Mouse (Mus musculus) heart, embryonic 12.5 days (tissue): Measurements from ENCODE around the gene Mafg. TPM values are rescaled to one million over a fixed set of nuclear protein-coding genes. Genes with fewer than 3 reads are reported as not detected.
"Not testable (repeated sequence)": the region's sequence is repeated elsewhere in the genome, so short reads cannot be mapped to it uniquely, and the experiment has no call there.

ENCODE experiments used
- ATAC-seq: fragments of 200-750 bp; cut with Nextera tagmentation; 2 replicates; pipeline ENCODE4 v1.8.0; 2017; ENCODE audit warnings: moderate TSS enrichment, moderate library complexity; ENCODE audit not compliant: insufficient number of reproducible peaks, low FRiP score
- H3K27ac ChIP-seq: fragments of 300-500 bp; sonication (generic); 2 replicates; pipeline ENCODE4 v1.5.1; 2016; ENCODE audit warnings: mild to moderate bottlenecking, moderate library complexity; ENCODE audit not compliant: poor library complexity, severe bottlenecking
- H3K27me3 ChIP-seq: fragments of 300-500 bp; sonication (generic); replicated peaks from 2 replicates; pipeline ENCODE4 v1.6.1; 2016; ENCODE audit warnings: mild to moderate bottlenecking, moderate library complexity
- H3K36me3 ChIP-seq: fragments of 300-500 bp; sonication (generic); 2 replicates; pipeline ENCODE4 v1.6.1; 2016; ENCODE audit warnings: mild to moderate bottlenecking, moderate library complexity
- H3K4me1 ChIP-seq: fragments of 300-500 bp; sonication (generic); replicated peaks from 2 replicates; pipeline ENCODE4 v1.6.1; 2016; ENCODE audit warnings: mild to moderate bottlenecking
- H3K4me2 ChIP-seq: fragments of 300-500 bp; sonication (generic); 2 replicates; pipeline ENCODE4 v1.6.1; 2016; ENCODE audit warnings: mild to moderate bottlenecking, moderate library complexity
- H3K4me3 ChIP-seq: fragments of 300-500 bp; sonication (generic); 2 replicates; pipeline ENCODE4 v1.5.1; 2016; ENCODE audit warnings: mild to moderate bottlenecking
- H3K9ac ChIP-seq: fragments of 300-500 bp; sonication (generic); 2 replicates; pipeline ENCODE4 v1.6.1; 2016; ENCODE audit warnings: mild to moderate bottlenecking, moderate library complexity
- H3K9me3 ChIP-seq: fragments of 300-500 bp; sonication (generic); replicated peaks from 2 replicates; pipeline ENCODE4 v1.6.1; 2016; ENCODE audit warnings: mild to moderate bottlenecking, moderate library complexity
- WGBS: fragments of 180-500 bp; shearing (Covaris S2); methylation state at CpG from one replicate; pipeline ENCODE4 v1.1.7; 2016; 5-methylcytosine and 5-hydroxymethylcytosine counted together
- polyA plus RNA-seq: library from polyadenylated mRNA; unstranded; fragments of >200 nt; fragmentation: Nextera tagmentation; extraction: Ambion mirVana; gene quantifications from 2 replicates; pipeline ENCODE4 v1.2.1, GENCODE M21; 2016

Mafg gene
- 27.9 and 31.5 TPM in 2 replicates for polyA plus RNA-seq

- H3K4me1 ChIP-seq, result peaks cover 42% of the 10 kb centered on the region
- peak within 1 kb of the TSS; percentile 86 for H3K4me3 ChIP-seq
- peak within 1 kb of the TSS; percentile 86 for H3K4me2 ChIP-seq
- H3K27ac ChIP-seq, result peak within 1 kb of the TSS; percentile 91
- no peaks in the 10 kb centered on the region for H3K27me3 ChIP-seq
- peak within 1 kb of the TSS; percentile 85 for H3K9ac ChIP-seq
- WGBS, result 10% methylated on average over 58 of the region's 58 CpGs
- peaks cover 7% of the 10 kb centered on the region for H3K36me3 ChIP-seq
- no peaks in the 10 kb centered on the region for H3K9me3 ChIP-seq
- ATAC-seq, result peak; percentile 87
These were observed at the start of gene Mafg for GRCm38 (mm10) chr11:120633520-120634343. TSS of gene Mafg (minus strand) at chr11:120633600.

DNA sequence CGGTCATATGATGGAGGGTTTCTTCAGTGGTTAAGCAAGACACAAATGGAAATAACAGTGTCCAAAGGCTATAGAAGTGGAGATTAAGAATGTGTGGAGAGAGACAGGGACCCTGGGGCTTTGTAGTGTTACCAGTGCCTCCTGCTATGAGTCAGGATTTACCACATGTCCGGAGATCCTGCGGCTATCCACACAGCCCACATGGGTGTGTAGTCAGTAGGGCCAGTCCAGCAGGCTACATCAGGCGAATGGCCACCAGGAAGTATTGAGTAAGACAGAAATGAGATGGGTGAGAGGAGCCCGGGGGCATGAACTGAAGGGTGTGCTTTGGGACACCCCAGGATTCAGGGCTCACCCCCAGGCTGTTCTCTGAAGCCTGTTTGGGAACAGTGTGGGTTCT, 49.3 kb upstream of the Mafg start:
- ATAC-seq, result no peak
- no peaks in the 10 kb centered on the region for H3K27me3 ChIP-seq
- 89% methylated on average over 5 of the region's 5 CpGs for WGBS

DNA sequence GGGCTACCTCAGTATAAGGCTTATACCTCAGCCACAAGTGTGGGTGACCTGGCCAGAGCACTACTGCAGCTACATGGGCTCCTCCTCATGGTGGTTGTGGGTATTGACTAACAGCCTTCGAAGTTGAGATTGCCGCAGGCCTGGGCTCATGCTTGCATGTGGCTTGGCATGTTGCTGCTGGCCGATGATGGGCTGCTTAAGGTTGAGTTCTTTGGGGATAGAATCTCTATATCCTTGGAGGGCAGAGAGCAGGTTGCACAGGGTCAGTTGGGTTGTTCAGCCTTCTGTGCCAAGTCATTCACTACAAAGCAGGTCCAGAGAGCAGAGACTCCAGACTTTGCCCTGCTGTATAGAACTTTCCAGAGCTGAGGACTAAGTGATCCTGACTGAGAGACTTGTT, 46.5 kb upstream of the Mafg start:
- Histone ChIP-seq H3K9ac (no peak overlapping the region), H3K9me3 (no peaks in the 10 kb centered on the region), H3K4me3 (no peak overlapping the region), H3K4me2 (no peak overlapping the region), H3K27me3 (no peaks in the 10 kb centered on the region), H3K4me1 (peaks cover 14% of the 10 kb centered on the region), H3K27ac (no peak overlapping the region), H3K36me3 (peaks cover 72% of the 10 kb centered on the region)
- ATAC-seq, result 0 out of 2 replicates have a peak, but pooled peaks have one; percentile 39
- WGBS, result 68% methylated on average over 3 of the region's 3 CpGs

More for the DNA sequence above, 49.3 kb upstream of the Mafg start:
- peaks cover 10% of the 10 kb centered on the region; the same call in 1 of the 2 replicates for H3K4me1 ChIP-seq
- no peaks in the 10 kb centered on the region for H3K9me3 ChIP-seq
- peaks cover 76% of the 10 kb centered on the region for H3K36me3 ChIP-seq
- no peak overlapping the region for H3K9ac ChIP-seq
- no peak overlapping the region for H3K27ac ChIP-seq
- no peak overlapping the region for H3K4me3 ChIP-seq
- no peak overlapping the region for H3K4me2 ChIP-seq

DNA sequence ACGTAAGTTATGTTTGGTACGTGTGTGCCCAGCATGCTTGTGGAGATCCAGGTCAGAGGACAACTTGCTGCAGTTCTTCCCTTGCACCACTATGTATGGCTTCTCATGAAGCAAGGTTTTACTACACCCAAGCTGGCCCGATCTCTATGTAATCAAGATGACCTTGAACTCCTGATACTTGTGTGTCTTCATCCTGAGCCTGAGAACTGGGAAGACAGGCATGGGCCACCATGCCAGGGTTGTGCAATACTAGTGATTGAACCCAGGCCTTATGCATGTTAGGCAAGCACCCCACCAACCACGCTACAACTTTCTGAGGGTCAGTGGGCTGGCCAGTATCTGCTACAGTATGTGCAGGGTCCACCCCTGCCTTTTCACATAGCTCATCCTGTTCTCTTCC, 43.6 kb upstream of the Mafg start:
- no peak overlapping the region for H3K4me3 ChIP-seq
- H3K4me1 ChIP-seq, result peaks cover 16% of the 10 kb centered on the region
- H3K36me3 ChIP-seq, result peaks cover 46% of the 10 kb centered on the region
- no peak for ATAC-seq
- no peaks in the 10 kb centered on the region for H3K9me3 ChIP-seq
- WGBS, result 80% methylated on average over 4 of the region's 4 CpGs
- H3K9ac ChIP-seq, result 0 out of 2 replicates have a peak overlapping the region, but pooled peaks have one; percentile 33
- H3K27ac ChIP-seq, result no peak overlapping the region
- H3K27me3 ChIP-seq, result no peaks in the 10 kb centered on the region
- no peak overlapping the region for H3K4me2 ChIP-seq

DNA sequence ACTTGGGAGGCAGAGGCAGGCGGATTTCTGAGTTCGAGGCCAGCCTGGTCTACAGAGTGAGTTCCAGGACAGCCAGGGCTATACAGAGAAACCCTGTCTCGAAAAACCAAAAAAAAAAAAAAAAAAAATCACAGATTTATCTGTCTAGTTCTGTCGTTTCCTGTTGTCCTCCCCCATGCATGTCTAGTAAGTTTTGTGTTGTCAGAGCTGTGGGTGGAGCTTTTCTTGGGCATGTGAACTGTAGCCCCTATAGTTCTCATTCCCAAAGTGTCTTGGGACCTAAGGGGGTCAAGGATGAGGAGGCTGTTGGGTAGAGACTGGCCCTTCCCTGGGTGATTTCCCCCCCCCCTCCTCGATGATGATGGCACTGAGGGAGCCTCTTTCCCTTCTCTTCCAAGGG, 42.5 kb upstream of the Mafg start:
- H3K36me3 ChIP-seq, result peaks cover 39% of the 10 kb centered on the region

GRCm38 (mm10) chr11:120673594-120674122, 40.3 kb upstream of the Mafg start:
- peaks cover 26% of the 10 kb centered on the region for H3K36me3 ChIP-seq
- peak overlapping the region; percentile 86 for H3K4me2 ChIP-seq
- peak overlapping the region; percentile 80 for H3K27ac ChIP-seq
- WGBS, result 36% methylated on average over 12 of the region's 12 CpGs
- peaks cover 16% of the 10 kb centered on the region for H3K4me1 ChIP-seq
- peak overlapping the region; percentile 69 for H3K4me3 ChIP-seq
- H3K27me3 ChIP-seq, result no peaks in the 10 kb centered on the region
- peak; percentile 10 for ATAC-seq
- H3K9ac ChIP-seq, result peak overlapping the region; percentile 75
- H3K9me3 ChIP-seq, result no peaks in the 10 kb centered on the region

More for the DNA sequence above, 42.5 kb upstream of the Mafg start:
- H3K9me3 ChIP-seq, H3K27me3 ChIP-seq, H3K9ac ChIP-seq, H3K4me3 ChIP-seq, H3K4me2 ChIP-seq, ATAC-seq, H3K27ac ChIP-seq: not testable (repeated sequence)
- 69% methylated on average over 5 of the region's 5 CpGs for WGBS
- H3K4me1 ChIP-seq, result peaks cover 16% of the 10 kb centered on the region

DNA sequence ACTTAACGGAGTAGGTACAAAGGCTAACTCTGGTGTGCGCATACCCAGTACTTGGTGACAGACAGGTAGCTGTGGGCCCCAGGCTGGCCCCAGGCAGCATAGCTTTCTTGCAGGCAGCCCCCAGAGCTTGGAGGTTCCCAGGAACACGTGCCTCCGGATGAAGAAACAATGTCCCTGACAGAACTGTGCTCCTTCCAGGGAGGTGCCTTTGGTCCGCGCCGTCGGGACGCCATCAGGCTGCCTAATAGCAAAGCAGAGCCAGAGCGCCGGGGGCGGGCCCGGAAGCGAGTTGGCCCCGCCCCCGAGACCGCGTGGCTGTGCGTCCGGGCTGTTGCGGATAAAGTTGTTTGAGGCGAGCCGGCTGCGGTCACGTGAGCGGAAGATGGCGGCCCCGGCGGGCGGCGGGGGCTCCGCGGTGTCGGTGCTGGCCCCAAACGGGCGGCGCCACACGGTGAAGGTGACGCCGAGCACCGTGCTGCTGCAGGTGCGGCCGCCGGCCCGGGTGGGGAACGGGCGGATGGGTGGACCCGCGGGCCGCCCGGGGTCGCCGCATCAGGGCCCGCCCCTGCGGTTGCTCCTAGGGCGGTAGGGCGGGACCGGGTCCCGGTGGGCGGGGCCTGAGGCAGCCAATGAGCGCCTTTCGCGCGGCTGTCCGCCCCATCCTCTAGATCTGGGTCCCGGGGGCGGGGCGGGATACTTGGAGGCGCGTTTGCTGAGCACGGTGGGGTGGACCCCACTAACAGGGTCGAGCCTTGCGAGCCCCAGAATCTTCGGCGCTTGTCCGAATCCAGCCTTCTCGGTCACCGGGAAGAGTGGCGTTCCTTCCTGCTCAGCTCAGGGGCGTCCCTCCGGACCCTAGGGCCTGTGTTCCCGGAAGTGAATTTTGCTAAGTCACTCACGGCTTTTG, 39.5 kb upstream of the Mafg start, which contains the start of gene Aspscr1:
Gene Aspscr1, plus strand, starts transcription at position 287 of the 907 bp plus-strand sequence.
- peak within 1 kb of the TSS; percentile 69 for H3K4me3 ChIP-seq
- H3K9me3 ChIP-seq, result no peaks in the 10 kb centered on the region
- ATAC-seq, result peak; percentile 99
- H3K4me1 ChIP-seq, result peaks cover 16% of the 10 kb centered on the region
- H3K4me2 ChIP-seq, result peak within 1 kb of the TSS; percentile 86
- peak within 1 kb of the TSS; percentile 80 for H3K27ac ChIP-seq
- peak within 1 kb of the TSS; percentile 75 for H3K9ac ChIP-seq
- WGBS, result 1% methylated on average over 82 of the region's 83 CpGs
- no peaks in the 10 kb centered on the region for H3K27me3 ChIP-seq
- peaks cover 19% of the 10 kb centered on the region for H3K36me3 ChIP-seq

GRCm38 (mm10) chr11:120666617-120667016, 33.2 kb upstream of the Mafg start:
- H3K36me3 ChIP-seq, result no peaks in the 10 kb centered on the region
- H3K27ac ChIP-seq, result no peak overlapping the region
- H3K27me3 ChIP-seq, result peaks cover 37% of the 10 kb centered on the region
- 4% methylated on average over 3 of the region's 3 CpGs for WGBS
- H3K9me3 ChIP-seq, result no peaks in the 10 kb centered on the region
- peak overlapping the region; percentile 5; the same call in 1 of the 2 replicates for H3K4me2 ChIP-seq
- ATAC-seq, result 0 out of 2 replicates have a peak, but pooled peaks have one; percentile 47
- peaks cover 25% of the 10 kb centered on the region for H3K4me1 ChIP-seq
- H3K4me3 ChIP-seq, result no peak overlapping the region
- H3K9ac ChIP-seq, result peak overlapping the region; percentile 8; the same call in 1 of the 2 replicates

- WGBS, result 64% methylated on average over 3 of the region's 3 CpGs
- Histone ChIP-seq H3K27ac (no peak overlapping the region), H3K27me3 (peaks cover 49% of the 10 kb centered on the region), H3K4me3 (no peak overlapping the region), H3K4me1 (peaks cover 34% of the 10 kb centered on the region), H3K9me3 (no peaks in the 10 kb centered on the region), H3K4me2 (no peak overlapping the region), H3K9ac (no peak overlapping the region), H3K36me3 (no peaks in the 10 kb centered on the region)
- ATAC-seq, result no peak
These were observed 32.0 kb upstream of the Mafg start for GRCm38 (mm10) chr11:120665406-120665805.

DNA sequence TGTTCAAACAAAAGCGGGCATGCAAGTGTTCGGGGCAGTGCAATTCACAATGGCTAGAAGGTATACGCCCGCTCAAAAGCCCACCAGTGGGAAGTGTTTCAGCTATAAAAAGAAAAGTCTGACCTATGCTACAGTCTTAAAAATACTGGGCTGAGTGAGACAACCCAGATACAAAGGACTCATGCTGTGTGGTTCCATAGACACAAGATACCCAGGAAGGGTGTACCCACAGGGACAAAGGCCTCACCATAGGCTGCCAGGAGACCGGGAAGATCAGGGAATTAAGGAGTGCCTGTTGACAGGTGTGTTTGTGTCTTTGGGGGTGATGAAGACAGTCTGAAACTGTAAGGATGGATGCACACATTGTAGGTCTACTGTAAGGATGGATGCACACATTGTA, 30.3 kb upstream of the Mafg start:
- Histone ChIP-seq H3K9me3 (no peaks in the 10 kb centered on the region), H3K27ac (no peak overlapping the region), H3K27me3 (peaks cover 66% of the 10 kb centered on the region), H3K36me3 (no peaks in the 10 kb centered on the region), H3K4me1 (peaks cover 51% of the 10 kb centered on the region), H3K4me2 (no peak overlapping the region), H3K4me3 (no peak overlapping the region), H3K9ac (no peak overlapping the region)
- no peak for ATAC-seq
- 83% methylated on average over 5 of the region's 5 CpGs for WGBS
